Mouse (Mus musculus) bone marrow macrophage, adult 2 months (primary cell): Measurements from ENCODE around the gene Olfr510. TPM values are rescaled to one million over a fixed set of nuclear protein-coding genes. Genes with fewer than 3 reads are reported as not detected.
"Not testable (repeated sequence)": the region's sequence is repeated elsewhere in the genome, so short reads cannot be mapped to it uniquely, and the experiment has no call there.

Source experiments
- H3K27ac ChIP-seq: 2 replicates; pipeline ENCODE4 v1.5.1; 2012; ENCODE audit warnings: low read depth, low read length; ENCODE audit not compliant: insufficient read depth
- H3K4me1 ChIP-seq: 2 replicates; pipeline ENCODE4 v1.6.1; 2012; ENCODE audit warnings: low read length; ENCODE audit not compliant: control insufficient read depth, insufficient read depth
- H3K4me3 ChIP-seq: 2 replicates; pipeline ENCODE4 v1.5.1; 2012; ENCODE audit warnings: mild to moderate bottlenecking, low read length, moderate library complexity; ENCODE audit not compliant: insufficient read depth
- CTCF ChIP-seq: IDR thresholded peaks from 2 replicates; pipeline ENCODE4 v1.5.1; 2012; ENCODE audit warnings: low read depth, mild to moderate bottlenecking, low read length, moderate library complexity
- POLR2A ChIP-seq: IDR thresholded peaks from 2 replicates; pipeline ENCODE4 v1.6.1; 2012; ENCODE audit warnings: mild to moderate bottlenecking, low read depth, low read length, borderline replicate concordance
- polyA plus RNA-seq: library from polyadenylated mRNA; stranded (reverse); fragments of >200 nt; gene quantifications from 2 replicates; pipeline ENCODE4 v1.2.4, GENCODE M21; 2012; ENCODE audit not compliant: missing spikeins, insufficient read depth, insufficient read length

The Olfr510 gene
- not detected in 2 replicates for polyA plus RNA-seq

DNA sequence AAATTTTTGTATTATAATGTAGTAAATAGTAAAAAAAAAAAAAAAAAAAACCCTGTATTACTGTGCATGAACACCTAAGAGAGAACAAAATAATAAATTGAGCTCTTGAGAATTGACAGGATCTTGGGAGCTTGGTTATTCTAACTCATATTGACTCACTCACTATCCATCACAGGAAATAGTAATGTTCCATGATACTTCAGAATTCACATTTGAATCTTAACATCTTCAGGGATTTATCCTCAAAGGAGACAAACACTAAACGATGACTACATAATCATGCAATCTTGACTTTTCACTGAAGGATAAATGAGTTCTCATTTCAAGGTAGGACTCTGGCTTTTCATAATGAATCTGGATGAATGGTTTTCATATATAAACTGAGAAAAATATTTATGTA, at the start of gene Olfr510:
Gene Olfr510 (plus strand): TSS at position 301 of the 400 bp plus-strand sequence.
- H3K4me1 ChIP-seq: no peaks in the 10 kb centered on the region
- H3K27ac ChIP-seq: no peak within 1 kb of the TSS
- no peak within 1 kb of the TSS for H3K4me3 ChIP-seq
- no peak for TF ChIP-seq POLR2A
- TF ChIP-seq CTCF: no peak

DNA sequence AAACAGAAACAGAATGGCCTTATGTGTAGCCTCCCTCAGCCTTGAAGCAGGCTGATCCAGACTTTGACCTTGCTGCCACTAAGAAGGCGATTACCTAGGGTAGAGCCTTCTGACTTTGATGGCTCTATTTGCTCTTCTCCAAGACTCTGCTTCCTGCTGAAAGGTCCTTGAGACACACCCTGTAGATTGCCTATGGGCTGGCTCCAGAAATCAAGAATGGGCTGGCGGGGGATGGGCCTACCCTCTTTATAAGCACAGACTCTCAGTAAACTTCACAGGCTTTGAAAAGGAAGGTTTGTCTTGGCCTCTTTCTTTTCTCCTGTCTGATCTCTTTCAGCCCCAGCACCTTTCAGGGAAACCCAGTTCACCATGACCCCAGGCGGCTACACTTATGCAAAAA, 49.4 kb upstream of the Olfr510 start:
- H3K27ac ChIP-seq, H3K4me1 ChIP-seq, H3K4me3 ChIP-seq: not testable (repeated sequence)

DNA sequence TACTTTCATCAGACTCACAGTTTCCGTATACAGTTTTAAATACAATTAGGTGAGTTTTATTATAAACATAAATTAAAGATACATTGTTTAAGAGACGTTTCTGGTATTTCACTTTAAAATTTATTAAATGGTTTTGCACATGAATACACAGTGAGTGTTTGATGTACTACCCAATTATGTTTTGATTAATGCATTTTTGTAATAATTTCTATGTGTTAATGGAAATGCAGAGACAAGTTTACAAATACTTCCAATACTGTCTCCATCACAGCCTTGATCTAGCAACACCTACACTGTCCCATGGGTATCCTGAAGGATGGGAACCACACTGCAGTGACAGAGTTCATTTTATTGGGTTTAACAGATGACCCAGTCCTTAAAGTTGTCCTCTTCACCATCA, 44.7 kb upstream of the Olfr510 start, which contains the start of gene Olfr507:
Gene Olfr507 (plus strand): TSS at position 301 of the 400 bp plus-strand sequence.
- H3K4me1 ChIP-seq: no peaks in the 10 kb centered on the region
- no peak within 1 kb of the TSS for H3K4me3 ChIP-seq
- H3K27ac ChIP-seq: no peak within 1 kb of the TSS
- TF ChIP-seq CTCF (no peak), POLR2A (no peak)

DNA sequence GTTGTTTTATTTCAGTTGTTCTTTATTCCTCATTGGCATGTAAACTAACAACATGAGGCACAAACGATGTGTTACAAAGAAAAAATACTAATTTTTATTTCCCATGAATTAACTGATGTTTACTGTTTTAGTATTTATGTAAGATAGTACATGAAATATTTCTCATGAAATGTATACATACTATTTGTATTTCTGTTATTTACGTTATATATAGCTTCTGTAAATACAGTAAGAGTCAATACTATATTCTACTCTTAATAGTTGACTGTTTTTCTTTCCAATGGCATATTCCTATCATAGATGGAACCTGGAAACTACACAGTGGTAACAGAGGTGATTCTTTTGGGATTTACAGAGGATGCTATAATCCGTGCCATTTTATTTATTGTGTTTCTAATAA, 36.5 kb upstream of the Olfr510 start, which contains the start of gene Olfr508:
Gene Olfr508 (plus strand): TSS at position 301 of the 400 bp plus-strand sequence.
- H3K27ac ChIP-seq: no peak within 1 kb of the TSS
- H3K4me1 ChIP-seq: no peaks in the 10 kb centered on the region
- TF ChIP-seq CTCF: no peak
- TF ChIP-seq POLR2A: no peak
- no peak within 1 kb of the TSS for H3K4me3 ChIP-seq

DNA sequence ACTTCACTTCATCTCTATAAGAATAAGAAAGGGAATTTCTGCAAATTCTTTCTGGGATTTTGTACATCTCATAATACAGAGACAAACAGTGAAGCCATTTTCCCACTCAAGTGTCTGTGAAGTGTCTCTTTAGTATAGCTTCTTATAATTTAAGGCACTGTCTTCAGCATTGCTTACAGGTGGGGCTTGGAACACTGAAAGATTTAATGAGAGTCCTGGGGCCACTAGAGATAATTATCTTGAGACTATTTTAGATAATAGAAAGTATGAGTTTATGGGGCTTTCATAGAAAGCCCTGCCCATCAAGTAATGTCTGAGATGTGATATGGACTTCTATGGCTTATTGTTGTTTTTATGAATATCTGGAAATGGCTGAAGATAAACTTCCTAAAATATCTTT, 14.4 kb upstream of the Olfr510 start, which contains the start of gene Olfr509:
Gene Olfr509 (minus strand): TSS at position 101 of the 400 bp plus-strand sequence.
- H3K4me3 ChIP-seq: no peak within 1 kb of the TSS
- no peak for TF ChIP-seq CTCF
- no peak for TF ChIP-seq POLR2A
- no peaks in the 10 kb centered on the region for H3K4me1 ChIP-seq
- no peak within 1 kb of the TSS for H3K27ac ChIP-seq

DNA sequence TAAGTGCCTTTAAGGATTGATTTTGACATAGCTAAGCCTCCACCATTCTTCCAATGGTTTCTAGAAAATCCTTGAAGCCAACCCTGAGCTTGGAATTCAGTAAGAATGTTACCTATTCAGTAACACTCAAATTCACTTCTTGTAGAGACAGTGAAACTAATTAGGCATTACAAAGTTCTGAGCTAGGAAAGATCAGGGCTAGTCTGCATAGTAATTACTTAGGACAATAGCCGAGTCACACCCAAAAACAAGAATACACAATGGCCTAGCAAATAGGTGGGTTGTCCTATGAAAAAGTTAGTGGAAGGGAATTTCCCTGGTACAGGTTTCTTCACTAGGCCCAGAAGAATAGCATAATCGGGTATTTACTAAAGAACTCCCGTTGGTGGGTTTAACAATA, 3.8 kb upstream of the Olfr510 start:
- Histone ChIP-seq H3K27ac (no peak overlapping the region), H3K4me1 (no peaks in the 10 kb centered on the region), H3K4me3 (no peak overlapping the region)
- TF ChIP-seq POLR2A: no peak
- TF ChIP-seq CTCF: no peak

DNA sequence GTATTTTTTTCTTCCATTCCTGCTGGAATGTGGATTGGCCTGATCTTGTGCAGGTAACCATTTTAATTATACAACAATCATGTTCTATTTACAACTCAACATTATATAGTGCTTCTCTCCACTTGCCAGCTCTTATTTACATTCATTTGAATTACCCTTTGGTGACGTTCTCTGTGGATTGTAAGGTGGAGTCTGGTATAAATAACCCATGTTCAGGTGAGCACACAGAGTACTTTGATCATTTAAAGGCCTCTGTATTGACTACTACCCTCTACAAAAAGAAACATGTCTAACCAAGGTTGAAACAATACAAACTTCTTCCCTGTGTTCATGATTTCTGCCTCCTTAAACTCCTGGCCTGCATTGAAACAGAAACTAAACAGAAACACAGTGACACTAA, 4.8 kb downstream of the Olfr510 start:
- Histone ChIP-seq H3K4me3 (no peak overlapping the region), H3K4me1 (no peaks in the 10 kb centered on the region), H3K27ac (no peak overlapping the region)
- TF ChIP-seq POLR2A: no peak
- TF ChIP-seq CTCF: no peak

DNA sequence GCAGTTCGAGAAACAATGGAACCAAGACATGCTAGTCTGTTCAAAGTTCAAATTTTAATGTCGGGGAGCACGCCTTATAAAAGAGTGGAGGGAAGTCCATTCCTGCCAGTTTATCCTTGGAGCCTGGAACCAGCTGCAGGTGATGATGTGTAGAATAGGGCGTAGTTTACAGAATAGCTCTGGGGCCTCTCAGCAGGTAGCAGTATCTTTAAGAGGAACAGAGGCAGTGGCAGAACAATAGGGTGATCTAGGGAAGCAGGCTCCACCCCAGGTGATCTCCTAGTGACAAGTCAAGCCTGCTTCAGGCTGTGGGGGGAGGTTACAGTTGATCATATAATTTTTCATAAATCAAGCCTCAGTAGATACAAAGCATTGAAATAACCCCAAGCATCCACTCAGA, 12.7 kb downstream of the Olfr510 start:
- H3K4me3 ChIP-seq: no peak overlapping the region
- H3K4me1 ChIP-seq: no peaks in the 10 kb centered on the region
- TF ChIP-seq POLR2A (no peak), CTCF (no peak)

DNA sequence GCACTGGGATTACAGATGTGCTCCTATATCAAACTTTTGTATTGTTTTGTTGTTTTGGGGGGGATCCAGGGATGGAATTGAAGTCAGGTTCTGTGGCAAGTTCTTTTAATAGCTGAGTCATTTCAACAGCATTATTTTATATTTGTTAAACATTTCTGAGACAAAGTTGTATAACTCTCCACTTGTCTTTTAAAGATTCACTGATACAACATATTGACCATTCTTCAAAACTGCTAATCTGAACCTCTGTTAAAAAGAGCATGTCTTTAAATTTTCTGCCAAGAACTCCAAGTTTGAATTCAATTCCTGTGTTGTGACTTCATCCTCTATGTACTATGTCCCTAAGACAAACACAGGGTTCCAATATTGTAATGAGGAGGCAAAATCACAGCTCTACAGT, 46.8 kb downstream of the Olfr510 start, which contains the start of gene Olfr512:
Gene Olfr512 (plus strand): TSS at position 301 of the 400 bp plus-strand sequence.
- H3K4me1 ChIP-seq: no peaks in the 10 kb centered on the region
- TF ChIP-seq CTCF (no peak), POLR2A (no peak)
- H3K4me3 ChIP-seq: no peak within 1 kb of the TSS
- H3K27ac ChIP-seq: no peak within 1 kb of the TSS

More for the DNA sequence above, 12.7 kb downstream of the Olfr510 start:
- no peak overlapping the region for H3K27ac ChIP-seq

Other genes with a start within 250 kb of the Olfr510 start
- not detected in 2 replicates for gene Olfr497, start 246.0 kb upstream of the Olfr510 start, polyA plus RNA-seq
- not detected in 2 replicates for gene Olfr498, start 201.1 kb upstream of the Olfr510 start, polyA plus RNA-seq
- gene Olfr502, start 141.4 kb upstream of the Olfr510 start, polyA plus RNA-seq: not detected in 2 replicates
- gene Olfr503, start 121.9 kb upstream of the Olfr510 start, polyA plus RNA-seq: not detected in 2 replicates
- not detected in 2 replicates for gene Olfr504, start 100.6 kb upstream of the Olfr510 start, polyA plus RNA-seq
- gene Olfr506, start 55.6 kb upstream of the Olfr510 start, polyA plus RNA-seq: not detected in 2 replicates
- gene Olfr507, start 44.6 kb upstream of the Olfr510 start, polyA plus RNA-seq: not detected in 2 replicates
- gene Olfr508, start 36.4 kb upstream of the Olfr510 start, polyA plus RNA-seq: not detected in 2 replicates
- gene Olfr509, start 14.5 kb upstream of the Olfr510 start, polyA plus RNA-seq: not detected in 2 replicates
- gene Olfr512, start 46.9 kb downstream of the Olfr510 start, polyA plus RNA-seq: not detected in 2 replicates
- gene Olfr513, start 84.6 kb downstream of the Olfr510 start, polyA plus RNA-seq: not detected in 2 replicates
- 0.87 TPM in 1 of 2 replicates, not detected in the other for gene Olfr514, start 159.6 kb downstream of the Olfr510 start, polyA plus RNA-seq
- not detected in 2 replicates for gene Olfr516, start 184.1 kb downstream of the Olfr510 start, polyA plus RNA-seq
- not detected in 2 replicates for gene Olfr517, start 206.0 kb downstream of the Olfr510 start, polyA plus RNA-seq
- not detected in 2 replicates for gene Olfr518, start 218.6 kb downstream of the Olfr510 start, polyA plus RNA-seq
- gene Olfr519, start 228.0 kb downstream of the Olfr510 start, polyA plus RNA-seq: not detected in 2 replicates